Mouse (Mus musculus): ENCODE measurements around the gene Coq8b.

DNA sequence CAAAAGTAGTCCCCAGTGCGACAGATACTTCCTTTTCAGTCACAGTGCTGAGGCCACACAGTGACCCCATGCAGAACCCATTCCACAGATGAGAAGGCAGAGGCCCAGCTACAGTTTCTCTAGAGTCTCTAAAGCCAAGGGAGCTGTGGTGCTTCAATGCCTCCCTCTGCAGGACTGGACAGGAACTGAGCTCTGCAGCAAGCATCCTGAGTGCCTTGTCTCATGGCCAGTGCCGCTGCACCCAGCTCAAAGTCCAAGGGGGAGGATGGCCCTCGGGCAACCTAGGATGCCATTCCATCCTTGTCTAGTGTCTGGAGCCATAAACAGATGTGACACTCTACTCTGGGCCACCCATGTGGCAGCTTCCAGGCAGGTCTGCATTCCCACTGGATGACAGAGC is 22.9 kb downstream of the Coq8b start:
- peak; percentile 55 for TF ChIP-seq CTCF (IDR thresholded peaks at IDR 0.05; ENCODE audit: extremely low read depth, insufficient read depth, low read length)
- TF ChIP-seq POLR2A (IDR thresholded peaks at IDR 0.05; ENCODE audit: extremely low read depth, insufficient read depth, low read length) = no peak
